Mouse (Mus musculus) embryonic facial prominence, embryonic 10.5 days (tissue): ENCODE data around the gene Nipal1. TPM values are rescaled to one million over a fixed set of nuclear protein-coding genes. Genes with fewer than 3 reads are reported as not detected.

Experiments used
- DNase-seq: peaks from one replicate; pipeline ENCODE4 v3.0.0-alpha.2; 2017; ENCODE audit warnings: low spot score
- H3K27ac ChIP-seq: fragments of 300-500 bp; sonication (generic); replicated peaks from 2 replicates; pipeline ENCODE4 v1.5.1; 2016; ENCODE audit warnings: mild to moderate bottlenecking
- H3K27me3 ChIP-seq: fragments of 300-500 bp; sonication (generic); replicated peaks from 2 replicates; pipeline ENCODE4 v1.6.1; 2016; ENCODE audit warnings: low read depth, mild to moderate bottlenecking; ENCODE audit not compliant: poor library complexity, severe bottlenecking
- H3K36me3 ChIP-seq: fragments of 300-500 bp; sonication (generic); replicated peaks from 2 replicates; pipeline ENCODE4 v1.6.1; 2016; ENCODE audit warnings: mild to moderate bottlenecking, moderate library complexity
- H3K4me1 ChIP-seq: fragments of 300-500 bp; sonication (generic); 2 replicates; pipeline ENCODE4 v1.6.1; 2016
- H3K4me3 ChIP-seq: fragments of 300-500 bp; sonication (generic); 2 replicates; pipeline ENCODE4 v1.5.1; 2016; ENCODE audit warnings: mild to moderate bottlenecking, moderate library complexity
- H3K9me3 ChIP-seq: fragments of 300-500 bp; sonication (generic); 2 replicates; pipeline ENCODE4 v1.6.1; 2016; ENCODE audit warnings: mild to moderate bottlenecking
- WGBS: fragments of 180-500 bp; shearing (Covaris S2); methylation state at CpG from one replicate; pipeline ENCODE4 v1.1.7; 2016; 5-methylcytosine and 5-hydroxymethylcytosine counted together
- polyA plus RNA-seq: library from polyadenylated mRNA; unstranded; fragments of >200 nt; fragmentation: Nextera tagmentation; extraction: Ambion mirVana; gene quantifications from 2 replicates; pipeline ENCODE4 v1.2.1, GENCODE M21; 2016

Nipal1 gene
- polyA plus RNA-seq, 1 experiment from 2014 or later: 0.14 TPM

DNA sequence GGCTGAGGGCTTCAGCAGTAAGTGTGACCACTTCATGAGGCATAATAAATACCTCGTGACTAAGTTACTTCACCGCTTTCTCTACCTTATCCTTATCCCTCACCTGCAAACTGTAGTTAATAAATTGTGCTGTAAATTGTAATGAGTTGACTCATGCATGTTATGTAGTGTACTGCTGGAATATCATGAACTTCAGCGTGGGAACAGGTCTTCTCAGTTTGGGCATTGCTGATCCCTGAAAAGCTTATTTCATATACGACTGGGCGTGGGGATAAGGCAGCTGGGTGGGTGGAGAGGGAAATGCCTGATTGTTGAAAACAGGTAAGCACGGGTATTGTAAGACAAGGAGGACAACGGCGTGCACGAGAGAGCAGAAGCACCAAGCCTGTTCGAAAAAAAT is 599 bp upstream of the Nipal1 start:
- H3K36me3 ChIP-seq: no peaks in the 10 kb centered on the region
- WGBS: 34% methylated on average over 10 of the region's 10 CpGs
- no peaks in the 10 kb centered on the region for H3K9me3 ChIP-seq
- DNase-seq: no peak
- H3K4me1 ChIP-seq: peaks cover 15% of the 10 kb centered on the region
- peaks cover 71% of the 10 kb centered on the region for H3K27me3 ChIP-seq
- H3K4me3 ChIP-seq: peak overlapping the region; percentile 65
- H3K27ac ChIP-seq: no peak overlapping the region

DNA sequence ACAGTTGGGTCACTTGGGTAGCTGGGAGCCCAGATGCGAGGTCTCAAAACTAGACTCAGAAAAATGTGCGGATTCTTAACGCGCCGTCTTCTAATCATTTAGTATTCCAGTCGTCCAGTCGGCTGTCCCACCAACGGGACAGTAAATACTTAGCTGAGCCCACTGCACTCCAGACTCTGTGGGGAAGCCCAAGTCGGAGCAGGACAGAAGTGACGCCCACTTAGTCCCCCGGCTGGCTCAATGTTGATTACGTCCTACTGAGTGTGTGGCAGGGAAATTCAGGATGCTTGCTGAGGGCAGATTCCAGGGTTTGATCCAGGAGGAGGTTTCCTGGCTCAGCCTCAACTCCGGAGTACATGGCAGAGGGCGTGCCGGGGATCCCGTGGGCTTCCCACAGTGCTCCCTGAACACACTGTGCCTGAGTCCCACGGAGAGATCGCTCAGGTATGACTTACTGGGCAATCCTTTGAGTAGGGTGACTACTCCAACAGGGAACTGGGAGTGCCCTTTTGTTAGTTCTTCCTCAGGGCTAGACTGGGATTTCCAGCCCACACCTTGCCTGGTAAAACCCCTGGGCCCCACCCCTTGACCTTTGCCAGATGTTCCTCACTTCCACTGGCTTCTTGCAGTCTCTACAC is 482 bp downstream of the Nipal1 start:
- no peak overlapping the region for H3K27ac ChIP-seq
- peaks cover 74% of the 10 kb centered on the region for H3K27me3 ChIP-seq
- no peaks in the 10 kb centered on the region for H3K36me3 ChIP-seq
- WGBS: 10% methylated on average over 18 of the region's 18 CpGs
- peak; percentile 25 for DNase-seq
- no peaks in the 10 kb centered on the region for H3K9me3 ChIP-seq
- H3K4me1 ChIP-seq: peaks cover 15% of the 10 kb centered on the region
- peak overlapping the region; percentile 65 for H3K4me3 ChIP-seq

DNA sequence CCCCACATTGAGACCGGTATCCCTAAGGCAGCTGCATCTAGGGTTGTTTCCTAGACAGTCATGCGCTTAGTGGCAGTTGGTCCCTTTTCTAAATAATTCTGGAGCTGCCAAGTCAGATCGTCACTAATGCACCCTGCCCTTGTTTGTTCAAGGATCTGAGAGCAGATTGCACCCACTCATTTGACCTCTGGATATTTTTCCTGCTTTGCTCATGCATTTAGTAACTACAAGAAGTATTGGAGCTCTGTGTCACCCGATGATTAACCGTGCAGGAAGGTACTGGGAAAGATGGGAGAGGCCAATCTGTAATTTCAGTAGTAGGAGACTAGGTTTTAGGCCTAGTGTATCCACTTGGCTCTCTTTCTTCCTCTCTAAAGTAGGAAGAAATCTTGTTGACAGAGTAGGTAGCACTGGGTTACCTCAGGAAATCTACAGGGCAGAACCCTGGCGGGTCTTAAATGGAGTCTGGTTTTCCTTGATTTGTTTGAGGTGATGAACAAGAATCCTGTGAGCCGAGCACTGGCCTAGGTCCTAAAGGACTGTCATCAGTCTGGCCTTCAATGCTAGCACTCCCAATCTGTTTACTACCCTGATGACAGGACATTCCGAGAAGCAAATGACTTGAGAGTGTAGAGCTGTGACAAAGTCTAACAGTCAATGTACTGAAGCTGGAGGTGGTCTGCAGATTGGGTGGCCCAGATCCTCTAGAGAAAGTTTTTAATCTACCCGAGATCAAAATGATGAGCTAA is 1.6 kb downstream of the Nipal1 start:
- no peak overlapping the region for H3K27ac ChIP-seq
- no peak for DNase-seq
- WGBS: 83% methylated on average over 9 of the region's 9 CpGs
- no peak overlapping the region for H3K4me3 ChIP-seq
- H3K36me3 ChIP-seq: no peaks in the 10 kb centered on the region
- H3K9me3 ChIP-seq: no peaks in the 10 kb centered on the region
- peaks cover 71% of the 10 kb centered on the region for H3K27me3 ChIP-seq
- peaks cover 17% of the 10 kb centered on the region for H3K4me1 ChIP-seq

DNA sequence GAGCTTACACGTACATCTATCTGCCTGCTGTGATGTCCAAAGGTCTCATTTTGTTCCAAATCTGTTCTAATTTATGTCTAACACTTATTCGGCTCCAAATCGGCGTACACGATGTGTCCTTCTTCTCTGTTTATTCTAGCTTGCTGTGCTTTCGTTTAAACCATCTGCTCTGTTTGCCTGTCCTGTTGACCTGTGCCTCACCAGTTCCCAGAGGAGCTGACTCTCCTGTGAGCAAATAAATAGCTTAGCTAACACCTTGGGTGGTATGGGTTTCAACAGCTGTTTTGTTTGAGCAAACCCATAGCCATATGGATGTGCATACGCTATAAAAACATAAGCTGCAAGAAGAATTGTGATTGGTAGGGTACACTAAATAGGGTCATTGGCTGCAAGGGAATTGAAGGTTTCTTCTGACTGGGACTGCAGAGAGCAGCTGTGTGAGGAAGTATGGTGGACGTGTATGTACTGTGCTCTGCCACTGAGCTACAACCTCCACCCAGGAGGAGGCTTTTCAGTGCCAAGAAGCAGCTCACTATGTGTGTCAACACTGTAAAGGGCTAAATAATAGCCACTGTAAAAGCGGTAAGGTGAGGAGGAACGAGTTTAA is 5.6 kb downstream of the Nipal1 start:
- WGBS: 72% methylated on average over 10 of the region's 10 CpGs
- Histone ChIP-seq H3K4me3 (no peak overlapping the region), H3K27ac (no peak overlapping the region), H3K27me3 (peaks cover 35% of the 10 kb centered on the region), H3K9me3 (no peaks in the 10 kb centered on the region), H3K4me1 (peaks cover 6% of the 10 kb centered on the region), H3K36me3 (no peaks in the 10 kb centered on the region)
- DNase-seq: no peak

DNA sequence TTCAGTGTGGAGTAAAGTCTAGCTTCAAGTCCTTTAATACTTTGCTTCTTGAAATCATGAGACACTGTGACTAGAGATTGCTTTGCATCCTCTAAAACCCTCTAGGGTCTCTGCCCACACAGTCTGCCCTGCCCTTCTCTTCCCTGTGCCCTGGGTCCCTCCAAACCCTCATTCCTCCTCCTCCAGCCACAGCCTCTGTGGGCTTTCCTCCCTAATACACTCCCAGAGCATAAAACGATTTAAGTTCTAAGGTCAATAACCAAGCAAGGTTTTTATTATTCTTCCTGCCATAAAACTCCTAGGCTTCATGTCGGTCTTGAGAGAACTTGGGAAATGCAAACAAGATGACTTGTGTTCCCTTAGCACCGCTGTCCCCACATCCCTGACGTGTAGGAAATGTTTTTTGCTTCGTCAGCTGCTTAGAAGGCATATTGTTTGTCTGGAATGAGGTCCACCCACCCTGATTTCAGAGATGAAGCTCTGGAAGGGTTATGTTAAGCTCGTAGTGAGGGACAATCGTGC is 8.7 kb downstream of the Nipal1 start:
- Histone ChIP-seq H3K4me3 (no peak overlapping the region), H3K4me1 (peaks cover 3% of the 10 kb centered on the region; the same call in 1 of the 2 replicates), H3K27me3 (peaks cover 6% of the 10 kb centered on the region; the same call in 1 of the 2 replicates), H3K9me3 (no peaks in the 10 kb centered on the region), H3K36me3 (no peaks in the 10 kb centered on the region), H3K27ac (no peak overlapping the region)
- 62% methylated on average over 7 of the region's 7 CpGs for WGBS
- no peak for DNase-seq

DNA sequence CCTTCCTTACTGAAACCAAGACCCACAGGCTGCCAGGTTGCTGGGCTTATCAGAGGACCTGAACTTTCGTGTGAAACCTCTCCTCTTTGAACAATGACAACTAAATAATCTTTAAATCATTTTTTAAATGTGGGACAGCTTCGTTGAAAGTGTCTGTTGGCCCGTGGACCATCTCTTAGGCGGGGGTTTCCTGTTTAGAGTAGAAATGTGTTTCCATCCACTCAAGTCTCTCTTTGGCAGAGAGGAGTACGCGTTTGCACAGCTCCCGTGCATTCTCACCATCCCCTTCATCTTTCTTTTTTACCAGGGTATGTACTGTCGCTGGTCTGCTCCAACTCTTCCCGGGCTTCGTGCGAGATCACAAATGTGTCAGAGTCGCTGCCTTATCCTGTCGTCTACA is 10.8 kb downstream of the Nipal1 start:
- Histone ChIP-seq H3K4me3 (no peak overlapping the region), H3K9me3 (no peaks in the 10 kb centered on the region), H3K36me3 (no peaks in the 10 kb centered on the region), H3K27ac (no peak overlapping the region), H3K27me3 (no peaks in the 10 kb centered on the region), H3K4me1 (peaks cover 1% of the 10 kb centered on the region; the same call in 1 of the 2 replicates)
- WGBS: 93% methylated on average over 13 of the region's 13 CpGs
- no peak for DNase-seq

DNA sequence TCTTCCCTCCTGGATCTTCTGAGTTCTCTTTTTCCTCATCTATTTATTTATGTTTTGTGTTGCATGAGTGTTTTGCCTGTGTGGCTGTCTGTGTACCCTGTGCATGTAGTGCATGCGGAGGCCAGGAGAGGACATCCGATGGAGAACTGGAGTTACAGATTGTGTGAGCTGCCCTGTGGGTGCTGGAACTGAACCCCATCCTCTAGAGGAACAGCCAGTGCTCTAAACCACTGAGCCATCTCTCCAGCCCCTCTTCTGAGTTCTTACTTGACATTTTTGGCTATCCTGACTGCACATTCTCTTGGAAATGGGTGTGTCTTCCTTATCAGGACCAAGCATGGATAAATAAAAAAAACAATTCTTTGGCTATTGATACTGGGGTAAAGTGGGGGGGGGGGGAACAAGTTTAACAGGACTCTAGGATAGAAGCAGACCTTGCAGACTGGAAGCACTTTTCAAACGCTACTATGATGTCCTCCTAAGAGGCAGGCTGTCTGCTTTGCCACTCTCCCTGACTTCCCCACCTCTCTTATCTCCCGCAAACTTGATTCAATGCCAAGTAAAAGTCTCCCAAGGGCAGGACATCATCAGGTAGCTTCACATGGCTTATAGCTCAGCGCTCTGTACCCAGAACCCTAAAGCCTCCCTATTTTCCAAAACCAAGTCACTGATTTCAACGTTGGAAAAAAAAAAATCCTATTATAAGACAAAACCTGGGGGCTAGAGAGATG is 13.6 kb downstream of the Nipal1 start:
- no peaks in the 10 kb centered on the region for H3K4me1 ChIP-seq
- no peaks in the 10 kb centered on the region for H3K36me3 ChIP-seq
- no peak overlapping the region for H3K4me3 ChIP-seq
- H3K27me3 ChIP-seq: no peaks in the 10 kb centered on the region
- WGBS: 87% methylated on average over 6 of the region's 6 CpGs
- H3K9me3 ChIP-seq: no peaks in the 10 kb centered on the region
- no peak overlapping the region for H3K27ac ChIP-seq
- no peak for DNase-seq

DNA sequence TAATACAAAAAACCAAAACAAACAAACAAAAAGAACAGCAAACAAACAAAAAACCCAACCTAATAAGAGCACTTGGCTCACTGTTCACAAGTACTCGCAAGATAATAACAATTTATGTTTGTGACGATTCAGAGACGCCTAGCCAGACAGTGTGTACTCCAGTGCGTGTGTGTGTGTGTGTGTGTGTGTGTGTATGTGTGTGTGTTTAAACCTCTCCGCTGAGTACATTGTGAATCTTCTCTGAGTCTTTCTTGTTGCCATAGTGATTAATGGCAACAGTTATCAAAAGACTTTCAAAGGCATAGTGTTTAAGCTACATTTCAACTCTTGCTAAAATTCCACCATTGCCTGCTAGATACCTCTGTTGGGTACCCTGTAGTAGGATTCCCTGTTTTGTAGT is 16.5 kb downstream of the Nipal1 start:
- H3K36me3 ChIP-seq: no peaks in the 10 kb centered on the region
- no peaks in the 10 kb centered on the region for H3K4me1 ChIP-seq
- no peak for DNase-seq
- H3K27ac ChIP-seq: no peak overlapping the region
- H3K9me3 ChIP-seq: no peaks in the 10 kb centered on the region
- no peaks in the 10 kb centered on the region for H3K27me3 ChIP-seq
- no peak overlapping the region for H3K4me3 ChIP-seq
- WGBS: 89% methylated on average over 5 of the region's 5 CpGs

DNA sequence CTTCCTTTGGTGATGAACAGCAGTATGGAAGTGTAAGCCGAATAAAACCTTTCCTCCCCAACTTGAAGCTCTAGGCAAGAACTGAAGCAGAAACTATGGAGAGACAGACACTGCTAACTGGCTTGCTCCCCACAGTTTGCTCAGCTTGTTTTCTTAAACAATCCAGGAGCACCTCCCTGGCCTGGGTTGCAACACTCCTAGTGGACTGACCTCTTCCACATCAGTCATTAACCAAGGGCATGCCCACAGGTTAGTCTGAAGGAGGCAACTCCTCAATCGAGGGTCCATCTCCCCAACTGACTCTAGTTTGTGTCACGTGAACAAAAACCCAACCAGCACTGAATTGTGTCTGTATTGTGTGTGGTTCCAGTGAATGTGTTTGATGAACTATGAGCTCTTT is 17.3 kb downstream of the Nipal1 start:
- H3K9me3 ChIP-seq: no peaks in the 10 kb centered on the region
- no peaks in the 10 kb centered on the region for H3K36me3 ChIP-seq
- DNase-seq: no peak
- no peaks in the 10 kb centered on the region for H3K27me3 ChIP-seq
- no peak overlapping the region for H3K4me3 ChIP-seq
- WGBS: 58% methylated on average over 3 of the region's 3 CpGs
- H3K4me1 ChIP-seq: no peaks in the 10 kb centered on the region
- no peak overlapping the region for H3K27ac ChIP-seq

DNA sequence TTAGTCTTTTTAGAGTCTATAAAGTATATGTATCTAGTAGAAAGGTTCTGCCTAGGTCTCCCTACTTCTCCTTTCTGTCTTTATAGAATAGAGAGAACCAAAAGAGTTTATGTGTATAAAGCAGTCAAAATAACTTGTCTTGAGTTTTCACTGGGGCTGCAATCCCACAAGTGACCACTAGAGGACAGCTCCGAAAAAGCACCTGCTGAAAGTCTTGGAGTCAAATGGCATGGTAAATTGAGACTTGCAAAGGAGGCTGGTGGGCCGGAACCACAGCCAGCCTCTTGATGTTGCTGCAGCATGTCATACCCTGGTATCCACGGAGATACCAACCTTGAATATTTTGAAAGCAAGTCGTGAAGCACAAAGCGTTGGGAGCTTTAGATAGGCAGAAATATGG is 17.7 kb downstream of the Nipal1 start:
- Histone ChIP-seq H3K27me3 (no peaks in the 10 kb centered on the region), H3K27ac (no peak overlapping the region)

DNA sequence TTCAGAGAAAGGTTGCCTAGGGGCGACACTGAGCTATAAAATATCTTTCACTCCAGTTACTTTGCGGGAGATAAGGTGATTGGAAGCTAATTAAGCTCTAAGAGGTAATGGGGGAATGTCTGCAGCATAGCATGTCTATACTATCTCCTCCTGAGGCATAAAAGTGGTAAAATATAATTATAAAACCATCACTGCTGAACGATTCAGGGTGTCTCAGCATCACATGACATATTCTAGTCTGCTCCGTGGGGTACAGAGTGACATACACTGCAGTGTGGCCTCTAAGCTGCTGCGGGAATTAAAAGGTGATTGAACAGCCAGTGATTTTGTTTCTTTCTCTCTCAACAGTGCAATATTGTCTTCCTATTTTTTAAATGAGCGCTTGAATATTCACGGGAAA is 18.8 kb downstream of the Nipal1 start:
- no peaks in the 10 kb centered on the region for H3K9me3 ChIP-seq
- no peak overlapping the region for H3K27ac ChIP-seq
- H3K4me3 ChIP-seq: no peak overlapping the region
- H3K36me3 ChIP-seq: no peaks in the 10 kb centered on the region
- DNase-seq: no peak
- no peaks in the 10 kb centered on the region for H3K4me1 ChIP-seq
- WGBS: 83% methylated on average over 7 of the region's 7 CpGs
- H3K27me3 ChIP-seq: no peaks in the 10 kb centered on the region

More for the DNA sequence above, 17.7 kb downstream of the Nipal1 start:
- peak; percentile 65 for DNase-seq
- Histone ChIP-seq H3K4me1 (no peaks in the 10 kb centered on the region), H3K4me3 (no peak overlapping the region), H3K36me3 (no peaks in the 10 kb centered on the region), H3K9me3 (no peaks in the 10 kb centered on the region)
- 24% methylated on average over 5 of the region's 5 CpGs for WGBS

DNA sequence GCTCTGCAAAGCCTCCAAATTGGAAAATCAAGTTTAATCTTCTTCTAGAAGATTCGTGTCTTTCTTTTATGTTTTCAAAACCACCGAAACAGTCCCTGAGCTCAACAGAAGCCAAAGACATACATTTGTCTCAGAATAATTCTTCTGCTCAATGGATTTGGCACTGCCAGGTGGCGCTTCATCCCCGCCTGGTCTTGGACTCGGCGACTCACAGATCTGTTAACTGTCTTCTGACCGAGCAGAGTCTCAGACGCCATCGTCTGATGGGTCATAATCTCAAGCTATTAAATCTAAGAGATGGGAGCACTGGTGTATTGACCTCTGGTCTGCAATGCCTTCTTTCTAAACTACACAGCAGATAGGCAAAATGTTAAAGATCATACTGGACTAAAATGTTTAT is 20.8 kb downstream of the Nipal1 start:
- H3K9me3 ChIP-seq: no peaks in the 10 kb centered on the region
- H3K27me3 ChIP-seq: no peaks in the 10 kb centered on the region
- H3K4me3 ChIP-seq: no peak overlapping the region
- WGBS: 88% methylated on average over 9 of the region's 9 CpGs
- no peak for DNase-seq
- no peaks in the 10 kb centered on the region for H3K4me1 ChIP-seq
- H3K36me3 ChIP-seq: no peaks in the 10 kb centered on the region
- no peak overlapping the region for H3K27ac ChIP-seq
